Mouse (Mus musculus) intestine, postnatal 0 days (tissue): ENCODE measurements at regions not wholly inside any gene's neighbourhood (a gene's known extent, or its start where the extent isn't known, plus 50 kb on each side); places are given as distances from the start of the nearest gene placed in this dataset.
"Not testable (repeated sequence)": the region's sequence is repeated elsewhere in the genome, so short reads cannot be mapped to it uniquely, and the experiment has no call there.

Source experiments
- ATAC-seq: fragments of 200-750 bp; cut with Nextera tagmentation; 2 replicates; pipeline ENCODE4 v1.8.0; 2017; ENCODE audit warnings: mild to moderate bottlenecking, moderate TSS enrichment, moderate library complexity
- H3K27ac ChIP-seq: fragments of 300-500 bp; sonication (generic); 2 replicates; pipeline ENCODE4 v1.5.1; 2014; ENCODE audit warnings: mild to moderate bottlenecking, low read depth, low read length, moderate library complexity
- H3K27me3 ChIP-seq: fragments of 300-500 bp; sonication (generic); replicated peaks from 2 replicates; pipeline ENCODE4 v1.6.1; 2014; ENCODE audit warnings: low read length, mixed read lengths; ENCODE audit not compliant: control insufficient read depth, insufficient read depth
- H3K36me3 ChIP-seq: fragments of 300-500 bp; sonication (generic); 2 replicates; pipeline ENCODE4 v1.6.1; 2014; ENCODE audit warnings: mild to moderate bottlenecking, moderate library complexity; ENCODE audit not compliant: control insufficient read depth, insufficient read depth
- H3K4me1 ChIP-seq: fragments of 300-500 bp; sonication (generic); replicated peaks from 2 replicates; pipeline ENCODE4 v1.6.1; 2014; ENCODE audit warnings: antibody characterized with exemption, low read length, mixed read lengths; ENCODE audit not compliant: control insufficient read depth, insufficient read depth
- H3K4me2 ChIP-seq: fragments of 300-500 bp; sonication (generic); replicated peaks from 2 replicates; pipeline ENCODE4 v1.6.1; 2014; ENCODE audit warnings: low read depth, mild to moderate bottlenecking, moderate library complexity
- H3K4me3 ChIP-seq: fragments of 300-500 bp; sonication (generic); 2 replicates; pipeline ENCODE4 v1.5.1; 2014; ENCODE audit warnings: low read depth, low read length
- H3K9ac ChIP-seq: fragments of 300-500 bp; sonication (generic); 2 replicates; pipeline ENCODE4 v1.6.1; 2014; ENCODE audit warnings: mild to moderate bottlenecking, low read depth, low read length
- H3K9me3 ChIP-seq: fragments of 300-500 bp; sonication (generic); 2 replicates; pipeline ENCODE4 v1.6.1; 2016; ENCODE audit warnings: mixed run types; ENCODE audit not compliant: control insufficient read depth
- CTCF ChIP-seq: sonication (generic); IDR thresholded peaks from 2 replicates; pipeline ENCODE4 v1.5.1; 2016; ENCODE audit warnings: low read depth, mild to moderate bottlenecking, control low read depth, antibody characterized with exemption, moderate library complexity
- WGBS: fragments of 180-500 bp; shearing (Covaris S2); extraction: QIAGEN DNeasy Blood & Tissue Kit; methylation state at CpG from one replicate; pipeline ENCODE4 v1.1.7; 2014; 5-methylcytosine and 5-hydroxymethylcytosine counted together

GRCm38 (mm10) chr1:152220804-152221565 is 131.1 kb upstream of the 1700025G04Rik start:
- Histone ChIP-seq H3K9ac (no peak overlapping the region), H3K27ac (no peak overlapping the region), H3K4me1 (no peaks in the 10 kb centered on the region), H3K9me3 (no peaks in the 10 kb centered on the region), H3K36me3 (no peaks in the 10 kb centered on the region), H3K4me3 (no peak overlapping the region), H3K4me2 (no peak overlapping the region), H3K27me3 (no peaks in the 10 kb centered on the region)
- no peak for ATAC-seq
- WGBS: 65% methylated on average over 14 of the region's 14 CpGs
- TF ChIP-seq CTCF: no peak

- ATAC-seq, H3K9ac ChIP-seq, H3K4me3 ChIP-seq, H3K27me3 ChIP-seq, H3K36me3 ChIP-seq, H3K27ac ChIP-seq, H3K4me2 ChIP-seq, H3K4me1 ChIP-seq, H3K9me3 ChIP-seq: not testable (repeated sequence)
- WGBS: 69% methylated on average over 5 of the region's 5 CpGs
Observed at GRCm38 (mm10) chr1:152219752-152220151, 129.8 kb upstream of the 1700025G04Rik start.

- no peak overlapping the region for H3K4me3 ChIP-seq
- no peaks in the 10 kb centered on the region for H3K9me3 ChIP-seq
- H3K27ac ChIP-seq: no peak overlapping the region
- H3K36me3 ChIP-seq: no peaks in the 10 kb centered on the region
- no peak for TF ChIP-seq CTCF
- no peaks in the 10 kb centered on the region for H3K4me1 ChIP-seq
- ATAC-seq: no peak
- H3K27me3 ChIP-seq: no peaks in the 10 kb centered on the region
- no peak overlapping the region for H3K9ac ChIP-seq
- WGBS: 60% methylated on average over 4 of the region's 4 CpGs
- no peak overlapping the region for H3K4me2 ChIP-seq
Observed at GRCm38 (mm10) chr1:152217404-152217803, 127.5 kb upstream of the 1700025G04Rik start.

GRCm38 (mm10) chr1:152214376-152214775 is 124.5 kb upstream of the 1700025G04Rik start:
- Histone ChIP-seq H3K4me3 (no peak overlapping the region), H3K27ac (no peak overlapping the region), H3K4me1 (no peaks in the 10 kb centered on the region), H3K4me2 (no peak overlapping the region), H3K36me3 (no peaks in the 10 kb centered on the region), H3K27me3 (no peaks in the 10 kb centered on the region), H3K9ac (no peak overlapping the region), H3K9me3 (no peaks in the 10 kb centered on the region)
- ATAC-seq: no peak
- 76% methylated on average over 2 of the region's 2 CpGs for WGBS
- no peak for TF ChIP-seq CTCF

GRCm38 (mm10) chr1:152203187-152203586 is 113.3 kb upstream of the 1700025G04Rik start:
- Histone ChIP-seq H3K4me2 (no peak overlapping the region), H3K9ac (no peak overlapping the region), H3K9me3 (no peaks in the 10 kb centered on the region), H3K36me3 (no peaks in the 10 kb centered on the region), H3K4me3 (no peak overlapping the region), H3K4me1 (no peaks in the 10 kb centered on the region), H3K27ac (no peak overlapping the region), H3K27me3 (no peaks in the 10 kb centered on the region)
- 59% methylated on average over 2 of the region's 2 CpGs for WGBS
- TF ChIP-seq CTCF: 0 out of 2 replicates have a peak, but pooled peaks have one; percentile 10
- no peak for ATAC-seq

- no peak for ATAC-seq
- no peaks in the 10 kb centered on the region for H3K4me1 ChIP-seq
- no peak overlapping the region for H3K9ac ChIP-seq
- H3K9me3 ChIP-seq: no peaks in the 10 kb centered on the region
- no peak overlapping the region for H3K27ac ChIP-seq
- H3K4me3 ChIP-seq: no peak overlapping the region
- H3K4me2 ChIP-seq: no peak overlapping the region
- no peaks in the 10 kb centered on the region for H3K36me3 ChIP-seq
- no peak for TF ChIP-seq CTCF
- no peaks in the 10 kb centered on the region for H3K27me3 ChIP-seq
- 63% methylated on average over 6 of the region's 6 CpGs for WGBS
Observed at GRCm38 (mm10) chr1:152188700-152189099, 98.8 kb upstream of the 1700025G04Rik start.
